Mouse (Mus musculus) ES-E14 (cell line): Measurements from ENCODE around the gene Hist1h2an.
"Not testable (repeated sequence)": the region's sequence is repeated elsewhere in the genome, so short reads cannot be mapped to it uniquely, and the experiment has no call there.

Source experiments
- CHD2 ChIP-seq: IDR thresholded peaks from 2 replicates; pipeline ENCODE4 v1.6.1; 2014; ENCODE audit warnings: mild to moderate bottlenecking, low read depth, low read length, inconsistent platforms
- HCFC1 ChIP-seq: IDR thresholded peaks from 2 replicates; pipeline ENCODE4 v1.6.1; 2012; ENCODE audit warnings: low read length, inconsistent platforms, borderline replicate concordance; ENCODE audit not compliant: insufficient read depth

DNA sequence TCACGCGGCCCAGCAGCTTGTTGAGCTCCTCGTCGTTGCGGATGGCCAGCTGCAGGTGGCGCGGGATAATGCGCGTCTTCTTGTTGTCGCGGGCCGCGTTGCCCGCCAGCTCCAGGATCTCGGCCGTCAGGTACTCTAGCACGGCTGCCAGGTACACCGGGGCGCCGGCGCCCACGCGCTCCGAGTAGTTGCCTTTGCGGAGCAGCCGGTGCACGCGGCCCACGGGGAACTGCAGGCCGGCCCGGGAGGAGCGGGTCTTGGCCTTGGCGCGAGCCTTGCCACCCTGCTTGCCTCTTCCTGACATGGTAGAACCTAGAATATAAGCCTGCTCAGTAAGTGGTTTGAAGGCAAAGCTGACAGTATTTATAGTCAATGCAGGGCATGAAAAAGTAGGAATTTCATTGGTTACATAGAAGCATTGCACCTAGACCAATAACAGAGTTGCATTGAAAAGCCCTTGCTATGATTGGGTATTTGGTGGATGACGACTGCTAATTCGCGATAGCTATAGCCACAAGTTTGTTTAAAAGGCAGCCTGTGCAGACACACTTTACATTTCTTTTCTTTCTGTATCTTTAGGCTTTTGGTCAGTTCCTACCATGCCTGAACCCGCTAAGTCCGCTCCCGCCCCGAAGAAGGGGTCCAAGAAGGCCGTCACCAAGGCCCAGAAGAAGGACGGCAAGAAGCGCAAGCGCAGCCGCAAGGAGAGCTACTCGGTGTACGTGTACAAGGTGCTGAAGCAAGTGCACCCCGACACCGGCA lies 33.3 kb downstream of the Hist1h2an start, which contains the start of the genes Hist1h2ak and Hist1h2bn:
- TF ChIP-seq HCFC1: not testable (repeated sequence)
- TF ChIP-seq CHD2: peak; percentile 88; the same call in 1 of the 2 replicates
